Mouse (Mus musculus): ENCODE data around the gene Spag5. TPM values are rescaled to one million over a fixed set of nuclear protein-coding genes. Genes with fewer than 3 reads are reported as not detected.
A peak's percentile ranks its signal among the peaks of the same experiment; 100 is the strongest.

The Spag5 gene
- polyA plus RNA-seq, 1 experiment from 2014 or later: 41.7 TPM

GRCm38 (mm10) chr11:78278853-78279252, 22.5 kb upstream of the Spag5 start:
- H3K4me1 ChIP-seq (ENCODE audit: insufficient read depth, low read length): no peaks in the 10 kb centered on the region
- H3K27me3 ChIP-seq (ENCODE audit: insufficient read depth, low read length): no peaks in the 10 kb centered on the region
- H3K9ac ChIP-seq (replicated peaks; ENCODE audit: low read length): no peak overlapping the region
- peaks cover 88% of the 10 kb centered on the region for H3K36me3 ChIP-seq (ENCODE audit: insufficient read depth, low read length)
- WGBS: 86% methylated on average over 7 of the region's 7 CpGs
- no peak overlapping the region for H3K27ac ChIP-seq (ENCODE audit: low read length)
- H3K4me2 ChIP-seq (replicated peaks; ENCODE audit: low read depth, low read length): no peak overlapping the region
- no peak for ATAC-seq (ENCODE audit: low FRiP score, low TSS enrichment)
- no peaks in the 10 kb centered on the region for H3K9me3 ChIP-seq (ENCODE audit: low read length)
- no peak overlapping the region for H3K4me3 ChIP-seq (ENCODE audit: low read length)

DNA sequence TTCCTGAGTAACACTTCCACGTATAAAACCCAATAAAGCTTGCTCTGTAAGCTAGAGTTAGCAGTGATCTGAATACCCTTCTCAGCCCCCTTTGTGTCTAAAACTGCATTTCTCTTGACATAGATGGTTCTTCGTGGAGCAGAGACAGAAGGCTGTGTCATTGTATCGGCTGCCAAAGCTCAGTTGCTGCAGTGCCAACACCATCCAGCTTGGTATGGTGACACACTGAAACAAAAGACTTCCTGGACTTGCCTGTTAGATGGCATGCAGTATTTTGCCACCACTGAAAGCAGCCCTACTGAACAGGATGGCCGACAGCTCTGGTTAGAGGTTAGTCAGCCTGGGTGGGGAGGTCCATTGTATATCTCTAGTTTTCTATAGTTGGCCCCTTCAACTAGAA, 21.7 kb upstream of the Spag5 start:
- ATAC-seq (ENCODE audit: low FRiP score, low TSS enrichment): no peak
- Histone ChIP-seq H3K4me2 (replicated peaks; ENCODE audit: low read depth, low read length) (no peak overlapping the region), H3K27ac (ENCODE audit: low read length) (no peak overlapping the region), H3K4me1 (ENCODE audit: insufficient read depth, low read length) (no peaks in the 10 kb centered on the region), H3K36me3 (ENCODE audit: insufficient read depth, low read length) (peaks cover 88% of the 10 kb centered on the region), H3K4me3 (ENCODE audit: low read length) (no peak overlapping the region), H3K27me3 (ENCODE audit: insufficient read depth, low read length) (no peaks in the 10 kb centered on the region), H3K9ac (replicated peaks; ENCODE audit: low read length) (no peak overlapping the region), H3K9me3 (ENCODE audit: low read length) (no peaks in the 10 kb centered on the region)
- WGBS: 89% methylated on average over 4 of the region's 4 CpGs

DNA sequence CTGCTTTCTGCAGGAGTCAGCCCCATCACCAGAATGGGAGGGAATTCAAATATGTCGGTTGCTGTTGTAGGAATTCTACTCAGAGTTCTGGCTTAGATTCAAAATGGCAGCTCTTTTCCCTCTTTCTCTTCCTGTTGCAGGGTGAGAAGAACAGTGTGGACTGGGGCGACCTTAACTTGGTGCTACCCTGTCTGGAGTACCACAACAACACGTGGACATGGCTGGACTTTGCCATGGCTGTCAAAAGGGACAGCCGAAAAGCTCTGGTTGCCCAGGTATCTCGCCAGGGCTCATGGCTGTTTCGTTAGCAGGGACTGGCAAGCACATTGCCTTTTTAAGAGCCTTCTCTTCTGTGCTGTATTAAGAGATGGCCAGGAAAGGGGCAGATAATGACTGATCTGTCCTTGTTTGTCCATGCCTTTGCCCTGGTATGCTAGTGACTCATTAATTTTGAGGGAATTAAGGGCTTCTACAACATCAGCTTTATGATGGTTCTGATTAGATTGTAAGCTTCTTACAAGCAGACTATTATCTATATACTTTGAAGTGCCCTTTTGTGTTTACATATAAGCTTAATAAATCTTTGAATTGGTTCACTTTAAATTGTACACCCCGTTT, 12.1 kb upstream of the Spag5 start:
- Histone ChIP-seq H3K36me3 (ENCODE audit: insufficient read depth, low read length) (peaks cover 77% of the 10 kb centered on the region), H3K9me3 (ENCODE audit: low read length) (no peaks in the 10 kb centered on the region), H3K27ac (ENCODE audit: low read length) (no peak overlapping the region), H3K27me3 (ENCODE audit: insufficient read depth, low read length) (no peaks in the 10 kb centered on the region), H3K9ac (replicated peaks; ENCODE audit: low read length) (no peak overlapping the region), H3K4me2 (replicated peaks; ENCODE audit: low read depth, low read length) (no peak overlapping the region), H3K4me3 (ENCODE audit: low read length) (no peak overlapping the region), H3K4me1 (ENCODE audit: insufficient read depth, low read length) (no peaks in the 10 kb centered on the region)
- 90% methylated on average over 7 of the region's 7 CpGs for WGBS
- no peak for ATAC-seq (ENCODE audit: low FRiP score, low TSS enrichment)

GRCm38 (mm10) chr11:78290654-78291053, 10.7 kb upstream of the Spag5 start, which contains the start of gene BC030499:
Gene BC030499, plus strand, starts transcription at chr11:78290841.
- H3K9ac ChIP-seq (replicated peaks; ENCODE audit: low read length): no peak within 1 kb of the TSS
- H3K36me3 ChIP-seq (ENCODE audit: insufficient read depth, low read length): peaks cover 63% of the 10 kb centered on the region
- WGBS: 93% methylated on average over 4 of the region's 4 CpGs
- no peaks in the 10 kb centered on the region for H3K4me1 ChIP-seq (ENCODE audit: insufficient read depth, low read length)
- H3K9me3 ChIP-seq (ENCODE audit: low read length): no peaks in the 10 kb centered on the region
- no peak for ATAC-seq (ENCODE audit: low FRiP score, low TSS enrichment)
- H3K27ac ChIP-seq (ENCODE audit: low read length): no peak within 1 kb of the TSS
- no peaks in the 10 kb centered on the region for H3K27me3 ChIP-seq (ENCODE audit: insufficient read depth, low read length)
- no peak within 1 kb of the TSS for H3K4me3 ChIP-seq (ENCODE audit: low read length)
- no peak within 1 kb of the TSS for H3K4me2 ChIP-seq (replicated peaks; ENCODE audit: low read depth, low read length)

GRCm38 (mm10) chr11:78294585-78294984, 6.7 kb upstream of the Spag5 start:
- peaks cover 33% of the 10 kb centered on the region for H3K36me3 ChIP-seq (ENCODE audit: insufficient read depth, low read length)
- 90% methylated on average over 6 of the region's 6 CpGs for WGBS
- H3K4me1 ChIP-seq (ENCODE audit: insufficient read depth, low read length): no peaks in the 10 kb centered on the region

GRCm38 (mm10) chr11:78300917-78301316, 412 bp upstream of the Spag5 start:
- ATAC-seq (ENCODE audit: low FRiP score, low TSS enrichment): no peak
- WGBS: 57% methylated on average over 7 of the region's 7 CpGs
- no peaks in the 10 kb centered on the region for H3K9me3 ChIP-seq (ENCODE audit: low read length)

More at GRCm38 (mm10) chr11:78294585-78294984, 6.7 kb upstream of the Spag5 start:
- H3K27me3 ChIP-seq (ENCODE audit: insufficient read depth, low read length): no peaks in the 10 kb centered on the region
- no peaks in the 10 kb centered on the region for H3K9me3 ChIP-seq (ENCODE audit: low read length)
- no peak overlapping the region for H3K27ac ChIP-seq (ENCODE audit: low read length)
- H3K4me3 ChIP-seq (ENCODE audit: low read length): no peak overlapping the region
- no peak overlapping the region for H3K9ac ChIP-seq (replicated peaks; ENCODE audit: low read length)
- H3K4me2 ChIP-seq (replicated peaks; ENCODE audit: low read depth, low read length): no peak overlapping the region
- ATAC-seq (ENCODE audit: low FRiP score, low TSS enrichment): no peak

GRCm38 (mm10) chr11:78305272-78305671, 3.9 kb downstream of the Spag5 start:
- ATAC-seq (ENCODE audit: low FRiP score, low TSS enrichment): no peak
- Histone ChIP-seq H3K27ac (ENCODE audit: low read length) (no peak overlapping the region), H3K36me3 (ENCODE audit: insufficient read depth, low read length) (peaks cover 39% of the 10 kb centered on the region), H3K4me3 (ENCODE audit: low read length) (no peak overlapping the region), H3K9ac (replicated peaks; ENCODE audit: low read length) (no peak overlapping the region), H3K4me1 (ENCODE audit: insufficient read depth, low read length) (0 out of 2 replicates have a peak, but pooled peaks cover 13% of the 10 kb centered on the region), H3K4me2 (replicated peaks; ENCODE audit: low read depth, low read length) (no peak overlapping the region), H3K27me3 (ENCODE audit: insufficient read depth, low read length) (no peaks in the 10 kb centered on the region), H3K9me3 (ENCODE audit: low read length) (no peaks in the 10 kb centered on the region)
- 89% methylated on average over 4 of the region's 4 CpGs for WGBS

More at GRCm38 (mm10) chr11:78300917-78301316, 412 bp upstream of the Spag5 start:
- Histone ChIP-seq H3K27me3 (ENCODE audit: insufficient read depth, low read length) (no peaks in the 10 kb centered on the region), H3K4me3 (ENCODE audit: low read length) (peak overlapping the region; percentile 76), H3K27ac (ENCODE audit: low read length) (peak overlapping the region; percentile 61; the same call in 1 of the 2 replicates), H3K4me2 (replicated peaks; ENCODE audit: low read depth, low read length) (peak overlapping the region; percentile 55), H3K9ac (replicated peaks; ENCODE audit: low read length) (peak overlapping the region; percentile 69), H3K36me3 (ENCODE audit: insufficient read depth, low read length) (peaks cover 22% of the 10 kb centered on the region; the same call in 1 of the 2 replicates), H3K4me1 (ENCODE audit: insufficient read depth, low read length) (0 out of 2 replicates have a peak, but pooled peaks cover 9% of the 10 kb centered on the region)

DNA sequence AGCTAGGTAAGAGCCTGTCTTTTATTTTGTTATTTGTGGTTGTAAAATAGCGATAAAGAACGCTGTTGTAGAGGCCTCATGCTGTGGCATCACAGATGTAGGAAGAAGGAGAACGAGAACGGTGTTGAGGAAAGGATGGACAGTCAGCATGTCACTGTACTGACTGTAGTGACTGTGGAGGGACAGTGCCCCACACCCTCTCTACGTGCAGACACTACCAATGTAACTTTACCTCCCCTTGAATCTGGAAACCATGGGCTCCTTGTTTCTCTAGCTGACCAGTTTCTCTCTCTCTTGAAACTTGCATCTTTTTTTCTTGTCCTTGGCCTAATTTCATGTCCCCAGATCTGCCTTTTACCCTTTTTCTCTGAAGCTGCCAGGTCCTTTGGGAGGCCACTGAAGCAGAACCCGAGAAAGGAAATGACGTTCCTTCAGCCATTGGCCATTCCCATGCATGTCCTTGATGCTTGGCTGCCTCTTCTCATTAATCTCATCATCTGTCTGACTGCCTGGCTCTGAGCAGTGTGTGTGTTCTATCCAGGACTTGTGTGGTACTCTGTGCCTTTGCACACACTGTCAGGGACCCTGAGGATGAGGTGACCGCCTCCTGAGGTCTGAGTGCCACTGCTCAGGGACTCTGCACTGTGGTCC, 9.7 kb downstream of the Spag5 start:
- WGBS: 76% methylated on average over 8 of the region's 8 CpGs
- no peak overlapping the region for H3K27ac ChIP-seq (ENCODE audit: low read length)
- H3K4me3 ChIP-seq (ENCODE audit: low read length): no peak overlapping the region
- no peak overlapping the region for H3K4me2 ChIP-seq (replicated peaks; ENCODE audit: low read depth, low read length)
- no peaks in the 10 kb centered on the region for H3K9me3 ChIP-seq (ENCODE audit: low read length)
- 0 out of 2 replicates have a peak, but pooled peaks cover 3% of the 10 kb centered on the region for H3K4me1 ChIP-seq (ENCODE audit: insufficient read depth, low read length)
- 0 out of 2 replicates have a peak, but pooled peaks have one; percentile 15 for ATAC-seq (ENCODE audit: low FRiP score, low TSS enrichment)
- no peak overlapping the region for H3K9ac ChIP-seq (replicated peaks; ENCODE audit: low read length)
- H3K36me3 ChIP-seq (ENCODE audit: insufficient read depth, low read length): peaks cover 45% of the 10 kb centered on the region
- H3K27me3 ChIP-seq (ENCODE audit: insufficient read depth, low read length): no peaks in the 10 kb centered on the region

- Histone ChIP-seq H3K4me1 (ENCODE audit: insufficient read depth, low read length) (no peaks in the 10 kb centered on the region), H3K4me3 (ENCODE audit: low read length) (no peak overlapping the region), H3K27ac (ENCODE audit: low read length) (no peak overlapping the region), H3K27me3 (ENCODE audit: insufficient read depth, low read length) (no peaks in the 10 kb centered on the region), H3K36me3 (ENCODE audit: insufficient read depth, low read length) (peaks cover 59% of the 10 kb centered on the region), H3K9ac (replicated peaks; ENCODE audit: low read length) (no peak overlapping the region), H3K9me3 (ENCODE audit: low read length) (no peaks in the 10 kb centered on the region), H3K4me2 (replicated peaks; ENCODE audit: low read depth, low read length) (no peak overlapping the region)
- no peak for ATAC-seq (ENCODE audit: low FRiP score, low TSS enrichment)
- WGBS: 87% methylated on average over 2 of the region's 2 CpGs
These were observed 12.3 kb downstream of the Spag5 start for GRCm38 (mm10) chr11:78313662-78314061.

GRCm38 (mm10) chr11:78318411-78318810, 17.1 kb downstream of the Spag5 start:
- Histone ChIP-seq H3K4me3 (ENCODE audit: low read length) (no peak overlapping the region), H3K4me1 (ENCODE audit: insufficient read depth, low read length) (peaks cover 11% of the 10 kb centered on the region; the same call in 1 of the 2 replicates), H3K36me3 (ENCODE audit: insufficient read depth, low read length) (peaks cover 72% of the 10 kb centered on the region), H3K9ac (replicated peaks; ENCODE audit: low read length) (no peak overlapping the region), H3K4me2 (replicated peaks; ENCODE audit: low read depth, low read length) (no peak overlapping the region), H3K27me3 (ENCODE audit: insufficient read depth, low read length) (no peaks in the 10 kb centered on the region), H3K27ac (ENCODE audit: low read length) (no peak overlapping the region), H3K9me3 (ENCODE audit: low read length) (no peaks in the 10 kb centered on the region)
- 88% methylated on average over 2 of the region's 2 CpGs for WGBS
- no peak for ATAC-seq (ENCODE audit: low FRiP score, low TSS enrichment)

Measured in kidney, embryonic 16.5 days (tissue).